Mouse (Mus musculus) CH12.LX (cell line): ENCODE measurements around the gene Fan1. TPM values are rescaled to one million over a fixed set of nuclear protein-coding genes. Genes with fewer than 3 reads are reported as not detected.

Experiments used
- DNase-seq: peaks from one replicate; pipeline ENCODE4 v3.0.0-alpha.2; 2013; ENCODE audit errors: extremely low read depth
- H3K27ac ChIP-seq: 2 replicates; pipeline ENCODE4 v1.5.1; 2012; ENCODE audit warnings: low read depth, mild to moderate bottlenecking, control low read depth, moderate library complexity; ENCODE audit not compliant: insufficient read depth
- H3K27me3 ChIP-seq: replicated peaks from 2 replicates; pipeline ENCODE3; 2012; ENCODE audit warnings: inconsistent platforms
- H3K36me3 ChIP-seq, 2 experiments: replicated peaks in 1 of 2; 2 replicates each; pipeline versions ENCODE3 to v1.6.1; 2012; ENCODE audit warnings: inconsistent platforms in 1 of 2, low read length in 1 of 2, mild to moderate bottlenecking in 1 of 2, mixed read lengths in 1 of 2, moderate library complexity in 1 of 2; ENCODE audit not compliant: control insufficient read depth in 1 of 2, insufficient read depth in 1 of 2
- H3K4me1 ChIP-seq, 2 experiments: 2 replicates each; pipeline ENCODE4 v1.6.1; 2012; ENCODE audit warnings: inconsistent platforms in 1 of 2, moderate library complexity in 1 of 2; ENCODE audit not compliant: insufficient read depth in 2 of 2, control insufficient read depth in 1 of 2
- H3K4me2 ChIP-seq: 2 replicates; pipeline ENCODE4 v1.6.1; 2012; ENCODE audit warnings: low read depth, mild to moderate bottlenecking, control low read depth; ENCODE audit not compliant: poor library complexity, insufficient read depth, severe bottlenecking
- H3K4me3 ChIP-seq, 3 experiments: fragments of 150-350 bp in 1 of 3; sonication (generic) in 1 of 3; replicated peaks in 1 of 3; 2 replicates each; pipeline versions ENCODE3 to v1.5.1; 2011 to 2012; ENCODE audit warnings: low read depth in 2 of 3, low read length in 2 of 3, mild to moderate bottlenecking in 2 of 3, moderate library complexity in 2 of 3, control low read depth in 1 of 3, improper control_type of control experiment in 1 of 3, inconsistent platforms in 1 of 3, mixed read lengths in 1 of 3; ENCODE audit not compliant: poor library complexity in 1 of 3
- H3K79me2 ChIP-seq: replicated peaks from 2 replicates; pipeline ENCODE4 v1.6.1; 2012; ENCODE audit warnings: mild to moderate bottlenecking, moderate library complexity; ENCODE audit not compliant: control insufficient read depth, poor library complexity, insufficient read depth, severe bottlenecking; ENCODE audit errors: extremely low read depth
- H3K9ac ChIP-seq: 2 replicates; pipeline ENCODE4 v1.6.1; 2012; ENCODE audit warnings: low read depth, mild to moderate bottlenecking, control low read depth, moderate library complexity; ENCODE audit not compliant: insufficient read depth
- H3K9me3 ChIP-seq: replicated peaks from 2 replicates; pipeline ENCODE3; 2012; ENCODE audit warnings: low read length, inconsistent platforms, mixed read lengths
- CHD2 ChIP-seq: IDR thresholded peaks from 2 replicates; pipeline ENCODE4 v1.6.1; 2011; ENCODE audit warnings: low read length, improper control_type of control experiment
- E2F4 ChIP-seq: IDR thresholded peaks from 2 replicates; pipeline ENCODE4 v1.6.1; 2011; ENCODE audit warnings: low read depth, low read length, improper control_type of control experiment; ENCODE audit not compliant: insufficient replicate concordance
- JUN ChIP-seq: IDR thresholded peaks from 2 replicates; pipeline ENCODE4 v1.6.1; 2011; ENCODE audit warnings: low read depth, mild to moderate bottlenecking, low read length, improper control_type of control experiment, moderate library complexity; ENCODE audit not compliant: insufficient read depth
- MAFK ChIP-seq: IDR thresholded peaks from 2 replicates; pipeline ENCODE4 v1.6.1; 2011; ENCODE audit warnings: low read length, improper control_type of control experiment; ENCODE audit not compliant: insufficient replicate concordance
- MAZ ChIP-seq: IDR thresholded peaks from 2 replicates; pipeline ENCODE4 v1.6.1; 2012; ENCODE audit warnings: low read depth, mild to moderate bottlenecking, inconsistent platforms, low read length, improper control_type of control experiment, moderate library complexity
- NELFE ChIP-seq: IDR thresholded peaks from 2 replicates; pipeline ENCODE4 v1.6.1; 2011; ENCODE audit warnings: low read depth, low read length, improper control_type of control experiment
- NRF1 ChIP-seq: IDR thresholded peaks from 2 replicates; pipeline ENCODE4 v1.6.1; 2014; ENCODE audit warnings: low read depth, mild to moderate bottlenecking, inconsistent platforms, low read length, improper control_type of control experiment, moderate library complexity
- PAX5 ChIP-seq: IDR thresholded peaks from 2 replicates; pipeline ENCODE4 v1.6.1; 2012; ENCODE audit warnings: low read length, inconsistent platforms, mixed read lengths
- SMC3 ChIP-seq: IDR thresholded peaks from 2 replicates; pipeline ENCODE4 v1.6.1; 2011; ENCODE audit warnings: low read depth, low read length, improper control_type of control experiment
- TCF12 ChIP-seq: IDR thresholded peaks from 2 replicates; pipeline ENCODE4 v1.6.1; 2014; ENCODE audit warnings: low read depth, mild to moderate bottlenecking, inconsistent platforms, low read length, improper control_type of control experiment
- ZC3H11A ChIP-seq: IDR thresholded peaks from 2 replicates; pipeline ENCODE4 v1.6.1; 2012; ENCODE audit warnings: low read depth, mild to moderate bottlenecking, inconsistent platforms, low read length, improper control_type of control experiment
- ZMIZ1 ChIP-seq: IDR thresholded peaks from 2 replicates; pipeline ENCODE4 v1.6.1; 2012; ENCODE audit warnings: low read depth, mild to moderate bottlenecking, inconsistent platforms, low read length, improper control_type of control experiment
- ZNF384 ChIP-seq: IDR thresholded peaks from 2 replicates; pipeline ENCODE4 v1.6.1; 2012; ENCODE audit warnings: low read depth, low read length, improper control_type of control experiment, inconsistent platforms
- dilution Hi-C: fragments of 300-500 bp; cut with MboI; formaldehyde crosslinking; loops from 2 replicates; pipeline ENCODE4 v1.14.3; 2020; ENCODE audit warnings: low sequenced_read_pairs; ENCODE audit not compliant: extremely low pct_unique_long_range_greater_than_20kb, extremely low pct_ligation_motif_present
- in situ Hi-C: fragments of 300-500 bp; cut with MboI; formaldehyde crosslinking; loops from 3 replicates; pipeline ENCODE4 v1.14.3; 2019; ENCODE audit warnings: low sequenced_read_pairs, low pct_ligation_motif_present, low pct_unique_long_range_greater_than_20kb, mixed read lengths
- polyA plus RNA-seq: library from polyadenylated mRNA; unstranded; fragments of >175 nt; gene quantifications from 2 replicates; pipeline ENCODE4 v1.2.1, GENCODE M21; 2012; ENCODE audit warnings: low read depth; ENCODE audit not compliant: insufficient read length
- total RNA-seq, 2 experiments: library from RNA; depleted of rRNA; stranded (reverse); fragments of 300-350 nt in 1 of 2; fragments of >200 nt in 1 of 2; gene quantifications; 2 replicates each; pipeline ENCODE4 v1.2.3; 2012 to 2014

The Fan1 gene
- total and polyA plus RNA-seq, 3 experiments: 2.6 to 4.6 (median 3.6) TPM

GRCm38 (mm10) chr7:64312811-64313210, 61.1 kb downstream of the Fan1 start:
- H3K27me3 ChIP-seq: no peaks in the 10 kb centered on the region
- TF ChIP-seq TCF12 (no peak), CHD2 (no peak), ZMIZ1 (no peak)
- TF ChIP-seq, all 38 proteins: peak for 0
- Histone ChIP-seq H3K4me1 (peaks cover 0 to 8% of the 10 kb centered on the region in 2 experiments; a peak in 2 of 4 replicates), H3K9ac (no peak overlapping the region), H3K4me2 (no peak overlapping the region), H3K36me3 (peaks cover 15 to 23% of the 10 kb centered on the region in 2 experiments), H3K4me3 (no peak overlapping the region), H3K9me3 (no peaks in the 10 kb centered on the region), H3K79me2 (no peaks in the 10 kb centered on the region), H3K27ac (no peak overlapping the region)
- dilution Hi-C loops: no loop called here
- in situ Hi-C loops: no loop called here
- no peak for DNase-seq

- Histone ChIP-seq H3K36me3 (peaks cover 7 to 13% of the 10 kb centered on the region in 2 experiments), H3K9ac (no peak overlapping the region), H3K27ac (no peak overlapping the region), H3K4me1 (peaks cover 0 to 8% of the 10 kb centered on the region in 2 experiments; a peak in 2 of 4 replicates), H3K4me3 (no peak overlapping the region), H3K4me2 (no peak overlapping the region), H3K9me3 (no peaks in the 10 kb centered on the region), H3K27me3 (no peaks in the 10 kb centered on the region), H3K79me2 (no peaks in the 10 kb centered on the region)
- dilution Hi-C loops (no loop called here), in situ Hi-C loops (no loop called here)
- TF ChIP-seq ZMIZ1 (no peak), SMC3 (no peak), NELFE (no peak), MAZ (no peak), ZC3H11A (no peak), MAFK (no peak), E2F4 (no peak), ZNF384 (no peak), TCF12 (no peak), PAX5 (no peak), JUN (no peak), NRF1 (no peak)
- no peak for DNase-seq
Measured at GRCm38 (mm10) chr7:64310756-64311155, 63.1 kb downstream of the Fan1 start.

- Histone ChIP-seq H3K27me3 (no peaks in the 10 kb centered on the region), H3K9me3 (no peaks in the 10 kb centered on the region), H3K4me3 (no peak overlapping the region), H3K36me3 (peaks cover 6 to 12% of the 10 kb centered on the region in 2 experiments), H3K4me2 (no peak overlapping the region), H3K9ac (no peak overlapping the region), H3K79me2 (no peaks in the 10 kb centered on the region), H3K4me1 (peaks cover 0 to 8% of the 10 kb centered on the region in 2 experiments; a peak in 2 of 4 replicates), H3K27ac (no peak overlapping the region)
- in situ Hi-C loops: no loop called here
- dilution Hi-C loops: no loop called here
- no peak for DNase-seq
- TF ChIP-seq CHD2: no peak
Measured at GRCm38 (mm10) chr7:64310241-64310640, 63.7 kb downstream of the Fan1 start.

Other genes starting within 250 kb of the Fan1 start
- gene Trpm1, start 220.3 kb downstream of the Fan1 start, total RNA-seq (2012; rRNA removed): 5.0 and 5.9 TPM in 2 replicates
- 5.9 and 6.1 TPM in 2 replicates for gene Trpm1, start 220.3 kb downstream of the Fan1 start, total RNA-seq (2014; rRNA removed)
- gene Trpm1, start 220.3 kb downstream of the Fan1 start, polyA plus RNA-seq: 10.7 and 12.5 TPM in 2 replicates
- gene Mtmr10, start 86.4 kb downstream of the Fan1 start, total RNA-seq (2012; rRNA removed): 1.8 and 2.5 TPM in 2 replicates
- gene Mtmr10, start 86.4 kb downstream of the Fan1 start, total RNA-seq (2014; rRNA removed): 1.8 and 2.1 TPM in 2 replicates
- 1.9 and 2.0 TPM in 2 replicates for gene Mtmr10, start 86.4 kb downstream of the Fan1 start, polyA plus RNA-seq
- 56.5 and 73.2 TPM in 2 replicates for gene Mphosph10, start 18.2 kb upstream of the Fan1 start, total RNA-seq (2012; rRNA removed)
- 107 and 124 TPM in 2 replicates for gene Mphosph10, start 18.2 kb upstream of the Fan1 start, total RNA-seq (2014; rRNA removed)
- 134 and 141 TPM in 2 replicates for gene Mphosph10, start 18.2 kb upstream of the Fan1 start, polyA plus RNA-seq
- 13.6 and 13.8 TPM in 2 replicates for gene Mcee, start 18.5 kb upstream of the Fan1 start, total RNA-seq (2012; rRNA removed)
- 13.9 and 15.4 TPM in 2 replicates for gene Mcee, start 18.5 kb upstream of the Fan1 start, total RNA-seq (2014; rRNA removed)
- 15.1 and 15.8 TPM in 2 replicates for gene Mcee, start 18.5 kb upstream of the Fan1 start, polyA plus RNA-seq
- 0.04 TPM in 1 of 2 replicates, not detected in the other for gene Apba2, start 127.6 kb upstream of the Fan1 start, total RNA-seq (2012; rRNA removed)
- gene Apba2, start 127.6 kb upstream of the Fan1 start, total RNA-seq (2014; rRNA removed): not detected in 2 replicates
- gene Apba2, start 127.6 kb upstream of the Fan1 start, polyA plus RNA-seq: 0.16 and 0.19 TPM in 2 replicates